Mouse (Mus musculus) neural tube, embryonic 12.5 days (tissue): ENCODE data around the gene Prkar1b. TPM values are rescaled to one million over a fixed set of nuclear protein-coding genes. Genes with fewer than 3 reads are reported as not detected.

Source experiments
- ATAC-seq: fragments of 200-750 bp; cut with Nextera tagmentation; 2 replicates; pipeline ENCODE4 v1.8.0; 2017; ENCODE audit warnings: low read depth, mild to moderate bottlenecking, moderate TSS enrichment, moderate library complexity; ENCODE audit not compliant: low FRiP score
- H3K27ac ChIP-seq: fragments of 300-500 bp; sonication (generic); 2 replicates; pipeline ENCODE4 v1.5.1; 2016
- H3K27me3 ChIP-seq: fragments of 300-500 bp; sonication (generic); replicated peaks from 2 replicates; pipeline ENCODE4 v1.6.1; 2016; ENCODE audit warnings: mild to moderate bottlenecking
- H3K36me3 ChIP-seq: fragments of 300-500 bp; sonication (generic); 2 replicates; pipeline ENCODE4 v1.6.1; 2016; ENCODE audit warnings: mild to moderate bottlenecking
- H3K4me1 ChIP-seq: fragments of 300-500 bp; sonication (generic); 2 replicates; pipeline ENCODE4 v1.6.1; 2016
- H3K4me2 ChIP-seq: fragments of 300-500 bp; sonication (generic); replicated peaks from 2 replicates; pipeline ENCODE4 v1.6.1; 2016; ENCODE audit warnings: mild to moderate bottlenecking
- H3K4me3 ChIP-seq: fragments of 300-500 bp; sonication (generic); 2 replicates; pipeline ENCODE4 v1.5.1; 2016
- H3K9ac ChIP-seq: fragments of 300-500 bp; sonication (generic); 2 replicates; pipeline ENCODE4 v1.6.1; 2016; ENCODE audit warnings: mild to moderate bottlenecking
- H3K9me3 ChIP-seq: fragments of 300-500 bp; sonication (generic); 2 replicates; pipeline ENCODE4 v1.6.1; 2016; ENCODE audit warnings: mild to moderate bottlenecking
- WGBS: fragments of 180-500 bp; shearing (Covaris S2); methylation state at CpG from one replicate; pipeline ENCODE4 v1.1.7; 2016; 5-methylcytosine and 5-hydroxymethylcytosine counted together
- polyA plus RNA-seq: library from polyadenylated mRNA; unstranded; fragments of >200 nt; fragmentation: Nextera tagmentation; extraction: Ambion mirVana; gene quantifications from 2 replicates; pipeline ENCODE4 v1.2.1, GENCODE M21; 2016

The Prkar1b gene
- polyA plus RNA-seq, 1 experiment from 2014 or later: 97.4 TPM

DNA sequence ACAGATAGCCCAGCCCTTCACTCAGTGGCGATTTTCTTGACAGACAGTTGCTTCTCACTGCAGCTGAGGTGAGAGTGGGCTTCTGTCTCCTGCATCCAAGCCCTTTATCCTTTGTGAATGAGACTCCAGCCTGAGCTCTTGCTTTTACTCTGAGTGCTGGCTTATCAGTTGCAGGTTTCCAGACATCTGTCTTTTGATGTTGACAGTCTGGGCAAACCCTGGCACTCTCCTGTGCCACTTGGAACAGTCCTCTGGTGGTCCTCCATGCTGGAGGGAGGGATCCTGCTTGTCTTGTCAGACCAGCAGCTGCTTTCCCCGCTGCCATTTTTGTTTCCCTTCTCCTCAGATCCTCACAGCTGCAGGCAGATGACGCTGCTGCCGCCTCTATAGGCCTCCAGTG is 22.1 kb upstream of the Prkar1b start:
- 95% methylated on average over 4 of the region's 4 CpGs for WGBS
- peaks cover 16% of the 10 kb centered on the region for H3K4me1 ChIP-seq
- H3K4me2 ChIP-seq: no peak overlapping the region
- ATAC-seq: no peak
- H3K9me3 ChIP-seq: no peaks in the 10 kb centered on the region
- H3K9ac ChIP-seq: no peak overlapping the region
- H3K27ac ChIP-seq: no peak overlapping the region
- H3K36me3 ChIP-seq: peaks cover 61% of the 10 kb centered on the region
- no peaks in the 10 kb centered on the region for H3K27me3 ChIP-seq
- H3K4me3 ChIP-seq: no peak overlapping the region

DNA sequence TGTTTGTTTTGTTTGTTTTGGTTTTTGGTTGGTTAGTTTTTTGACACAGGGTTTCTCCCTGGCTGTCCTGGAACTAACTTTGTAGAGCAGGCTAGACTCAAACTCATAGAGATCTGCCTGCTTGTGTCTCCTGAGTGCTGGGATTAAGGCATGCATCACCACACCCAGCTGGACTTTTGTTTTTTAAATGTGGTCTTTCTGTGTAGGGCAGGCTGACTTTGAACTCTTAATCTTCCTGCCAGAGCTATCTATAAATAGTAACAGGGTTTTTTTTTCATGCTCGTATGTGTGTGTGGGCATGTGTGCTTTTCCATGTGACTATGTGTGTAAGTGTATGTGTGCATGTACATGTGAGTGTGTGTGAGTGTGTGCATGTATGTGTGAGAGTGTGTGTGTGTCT is 17.7 kb upstream of the Prkar1b start:
- no peak overlapping the region for H3K4me2 ChIP-seq
- ATAC-seq: no peak

DNA sequence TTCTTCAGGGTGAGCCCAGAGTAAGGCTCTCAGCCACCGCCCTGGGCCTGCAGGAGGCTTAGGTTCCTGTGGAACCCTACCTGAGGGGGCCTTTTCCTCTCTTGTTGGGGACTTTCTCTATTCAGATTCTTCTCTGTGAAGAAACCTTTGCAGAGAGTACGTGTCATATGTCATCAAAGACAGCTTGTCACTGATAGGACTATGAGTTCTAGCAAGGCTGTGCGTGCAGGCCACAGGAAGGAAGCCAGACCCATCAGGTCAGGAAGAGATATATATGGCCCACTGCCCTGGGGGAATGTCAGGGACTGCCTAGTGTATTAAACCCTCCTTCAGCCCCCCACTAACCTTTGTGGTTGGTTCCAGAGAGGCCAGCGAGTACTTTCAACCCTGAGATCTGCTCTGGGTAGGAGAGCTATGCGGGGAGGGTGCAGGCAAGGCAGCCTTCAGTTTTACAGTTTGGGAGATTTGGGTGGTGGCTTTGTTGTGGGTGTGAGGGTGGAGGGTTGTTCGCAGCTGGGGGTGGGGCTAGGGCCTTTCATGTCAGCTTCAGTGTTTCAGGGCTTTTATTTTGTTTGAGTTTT is 17.1 kb upstream of the Prkar1b start:
- Histone ChIP-seq H3K4me2 (no peak overlapping the region), H3K4me3 (no peak overlapping the region), H3K9me3 (no peaks in the 10 kb centered on the region), H3K27me3 (no peaks in the 10 kb centered on the region), H3K36me3 (peaks cover 78% of the 10 kb centered on the region), H3K9ac (no peak overlapping the region), H3K27ac (no peak overlapping the region), H3K4me1 (no peaks in the 10 kb centered on the region)
- WGBS: 85% methylated on average over 6 of the region's 6 CpGs
- ATAC-seq: no peak

More for the DNA sequence above, 17.7 kb upstream of the Prkar1b start:
- no peaks in the 10 kb centered on the region for H3K27me3 ChIP-seq
- H3K9me3 ChIP-seq: no peaks in the 10 kb centered on the region
- no peaks in the 10 kb centered on the region for H3K4me1 ChIP-seq
- 97% methylated on average over 1 of the region's 1 CpGs for WGBS
- H3K4me3 ChIP-seq: no peak overlapping the region
- H3K36me3 ChIP-seq: peaks cover 78% of the 10 kb centered on the region
- no peak overlapping the region for H3K9ac ChIP-seq
- H3K27ac ChIP-seq: no peak overlapping the region

DNA sequence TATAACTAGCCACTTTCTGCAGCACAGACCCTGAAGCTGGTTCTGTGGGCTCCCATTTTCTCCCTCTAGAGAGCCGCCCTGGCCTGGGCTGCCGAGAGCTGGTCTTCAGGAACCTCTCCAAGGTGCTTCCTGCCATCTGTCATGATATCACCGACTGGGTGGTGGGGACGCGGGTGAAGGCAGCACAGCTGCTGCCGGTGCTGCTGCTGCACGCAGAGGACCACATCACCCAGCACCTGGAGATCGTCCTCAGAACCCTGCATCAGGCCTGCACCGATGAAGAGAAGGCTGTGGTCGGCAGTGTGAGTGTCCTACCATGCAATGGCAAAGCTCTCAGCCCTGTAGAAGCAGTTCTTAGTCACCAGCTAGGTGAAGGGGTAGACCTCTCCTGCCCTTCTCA is 11.8 kb upstream of the Prkar1b start:
- no peak overlapping the region for H3K4me3 ChIP-seq
- no peaks in the 10 kb centered on the region for H3K27me3 ChIP-seq
- no peaks in the 10 kb centered on the region for H3K4me1 ChIP-seq
- H3K4me2 ChIP-seq: no peak overlapping the region
- H3K36me3 ChIP-seq: peaks cover 55% of the 10 kb centered on the region
- H3K9ac ChIP-seq: no peak overlapping the region
- no peak for ATAC-seq
- 86% methylated on average over 10 of the region's 10 CpGs for WGBS
- no peak overlapping the region for H3K27ac ChIP-seq
- no peaks in the 10 kb centered on the region for H3K9me3 ChIP-seq

DNA sequence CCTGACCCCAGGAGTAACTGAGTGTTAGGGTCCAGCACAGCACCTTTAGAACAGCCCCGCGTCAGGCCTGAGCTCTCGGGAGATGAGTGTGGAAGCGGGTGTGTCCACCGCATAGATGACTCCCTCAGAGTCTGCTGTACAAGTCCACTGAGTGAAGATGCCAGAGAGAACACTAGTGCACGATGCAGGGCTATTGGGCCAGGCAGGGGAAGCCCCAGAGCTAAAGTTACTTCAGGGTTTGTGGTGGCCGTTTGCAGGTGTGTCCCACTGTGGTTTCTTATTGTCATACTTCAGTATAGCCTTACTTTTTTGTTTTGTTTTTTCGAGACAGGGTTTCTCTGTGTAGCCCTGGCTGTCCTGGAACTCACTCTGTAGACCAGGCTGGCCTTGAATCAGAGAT is 11.1 kb upstream of the Prkar1b start:
- 93% methylated on average over 8 of the region's 8 CpGs for WGBS
- Histone ChIP-seq H3K4me2 (no peak overlapping the region), H3K9me3 (no peaks in the 10 kb centered on the region), H3K4me3 (no peak overlapping the region), H3K36me3 (peaks cover 54% of the 10 kb centered on the region), H3K27me3 (no peaks in the 10 kb centered on the region), H3K27ac (no peak overlapping the region), H3K4me1 (no peaks in the 10 kb centered on the region), H3K9ac (no peak overlapping the region)
- no peak for ATAC-seq

DNA sequence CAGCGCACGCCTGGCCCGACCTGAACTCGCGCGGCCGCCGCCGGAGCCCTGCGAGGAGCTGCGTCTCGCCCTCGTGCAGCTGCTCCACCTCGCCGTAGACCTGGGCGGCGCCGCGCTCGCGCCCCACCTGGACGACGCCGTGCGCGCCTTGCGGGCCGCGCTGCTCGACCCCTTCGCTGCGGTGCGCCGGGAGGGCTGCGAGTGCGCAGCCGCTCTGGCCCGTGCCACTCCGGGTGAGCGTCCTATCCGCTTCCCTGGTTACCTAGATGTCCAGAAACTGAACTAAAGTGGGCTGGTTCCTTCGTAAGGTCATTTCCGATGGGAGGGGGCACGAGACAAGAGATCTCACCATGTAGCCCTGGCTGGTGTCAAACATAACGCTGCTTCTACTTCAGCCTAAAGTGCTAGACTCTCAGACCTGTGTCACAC is 816 bp upstream of the Prkar1b start:
- H3K9me3 ChIP-seq: no peaks in the 10 kb centered on the region
- H3K9ac ChIP-seq: peak overlapping the region; percentile 85
- peaks cover 34% of the 10 kb centered on the region for H3K36me3 ChIP-seq
- no peaks in the 10 kb centered on the region for H3K27me3 ChIP-seq
- peak overlapping the region; percentile 99 for H3K4me2 ChIP-seq
- no peak; the same call in 1 of the 2 replicates for ATAC-seq
- under 1% methylated on average over 45 of the region's 45 CpGs for WGBS
- H3K27ac ChIP-seq: no peak overlapping the region
- H3K4me3 ChIP-seq: peak overlapping the region; percentile 97
- peaks cover 21% of the 10 kb centered on the region for H3K4me1 ChIP-seq

GRCm38 (mm10) chr5:139149006-139149672 is 662 bp downstream of the Prkar1b start:
- 26% methylated on average over 11 of the region's 11 CpGs for WGBS
- no peak overlapping the region for H3K27ac ChIP-seq
- H3K36me3 ChIP-seq: peaks cover 21% of the 10 kb centered on the region
- H3K27me3 ChIP-seq: no peaks in the 10 kb centered on the region
- H3K4me3 ChIP-seq: peak overlapping the region; percentile 97
- peak; percentile 73 for ATAC-seq
- H3K4me1 ChIP-seq: peaks cover 21% of the 10 kb centered on the region
- peak overlapping the region; percentile 99 for H3K4me2 ChIP-seq
- H3K9me3 ChIP-seq: no peaks in the 10 kb centered on the region
- no peak overlapping the region for H3K9ac ChIP-seq

GRCm38 (mm10) chr5:139147178-139148078 is 2.4 kb downstream of the Prkar1b start:
- H3K4me2 ChIP-seq: no peak overlapping the region
- H3K9ac ChIP-seq: no peak overlapping the region
- H3K4me3 ChIP-seq: no peak overlapping the region
- WGBS: 93% methylated on average over 14 of the region's 14 CpGs
- ATAC-seq: no peak
- H3K4me1 ChIP-seq: peaks cover 21% of the 10 kb centered on the region
- H3K36me3 ChIP-seq: peaks cover 4% of the 10 kb centered on the region
- H3K27ac ChIP-seq: no peak overlapping the region
- H3K27me3 ChIP-seq: no peaks in the 10 kb centered on the region
- H3K9me3 ChIP-seq: no peaks in the 10 kb centered on the region

- Histone ChIP-seq H3K4me2 (no peak overlapping the region), H3K9me3 (no peaks in the 10 kb centered on the region), H3K4me1 (peaks cover 21% of the 10 kb centered on the region), H3K27ac (no peak overlapping the region), H3K4me3 (no peak overlapping the region), H3K36me3 (no peaks in the 10 kb centered on the region), H3K27me3 (no peaks in the 10 kb centered on the region), H3K9ac (no peak overlapping the region)
- ATAC-seq: no peak
- 95% methylated on average over 11 of the region's 11 CpGs for WGBS
These were observed 3.2 kb downstream of the Prkar1b start for GRCm38 (mm10) chr5:139146476-139147075.

DNA sequence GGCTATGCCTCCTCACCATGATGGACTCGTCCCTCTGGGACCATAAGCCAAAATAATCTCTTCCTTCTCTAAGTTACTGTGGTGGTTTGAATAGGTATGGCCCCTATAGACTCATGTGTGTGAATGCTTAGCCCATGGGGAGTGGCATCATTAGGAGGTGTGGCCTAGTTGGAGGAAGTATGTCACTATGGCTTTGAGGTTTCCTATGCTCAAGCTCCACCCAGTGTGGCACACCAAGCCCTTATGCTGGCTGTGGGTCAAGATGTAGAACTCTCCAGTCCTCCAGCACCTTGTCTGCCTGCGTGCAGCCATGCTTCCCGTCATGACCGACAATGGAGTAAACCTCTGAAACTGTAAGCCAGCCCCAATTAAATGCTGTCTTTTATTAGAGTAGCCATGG is 4.1 kb downstream of the Prkar1b start:
- H3K4me3 ChIP-seq: no peak overlapping the region
- peaks cover 12% of the 10 kb centered on the region for H3K4me1 ChIP-seq
- H3K4me2 ChIP-seq: no peak overlapping the region
- no peaks in the 10 kb centered on the region for H3K27me3 ChIP-seq
- 91% methylated on average over 4 of the region's 4 CpGs for WGBS
- H3K9ac ChIP-seq: no peak overlapping the region
- no peak for ATAC-seq
- H3K27ac ChIP-seq: no peak overlapping the region
- no peaks in the 10 kb centered on the region for H3K9me3 ChIP-seq
- H3K36me3 ChIP-seq: no peaks in the 10 kb centered on the region

GRCm38 (mm10) chr5:139143890-139144289 is 5.9 kb downstream of the Prkar1b start:
- Histone ChIP-seq H3K4me3 (no peak overlapping the region), H3K4me1 (0 out of 2 replicates have a peak, but pooled peaks cover 3% of the 10 kb centered on the region), H3K27ac (no peak overlapping the region), H3K36me3 (no peaks in the 10 kb centered on the region), H3K9me3 (no peaks in the 10 kb centered on the region), H3K9ac (no peak overlapping the region), H3K27me3 (no peaks in the 10 kb centered on the region), H3K4me2 (no peak overlapping the region)
- WGBS: 88% methylated on average over 3 of the region's 3 CpGs
- no peak for ATAC-seq

- Histone ChIP-seq H3K27me3 (no peaks in the 10 kb centered on the region), H3K9me3 (no peaks in the 10 kb centered on the region), H3K4me1 (no peaks in the 10 kb centered on the region), H3K4me3 (no peak overlapping the region), H3K36me3 (no peaks in the 10 kb centered on the region), H3K27ac (no peak overlapping the region), H3K9ac (no peak overlapping the region), H3K4me2 (no peak overlapping the region)
- ATAC-seq: no peak
- 78% methylated on average over 5 of the region's 5 CpGs for WGBS
These were observed 8.5 kb downstream of the Prkar1b start for GRCm38 (mm10) chr5:139141326-139141725.
